ENCODE assay signal across 12 mouse cellular contexts in genomic region chr6:118336541-118337480, GRCm38 (mm10).
DNase-seq lines count a peak whose midpoint lies in the region; ATAC-seq lines count a peak whose summit lies in the region.
"Had no signal": no experiment of that assay in that cellular context is flagged by ENCODE, and none has a peak within 500 bp of the region (broad histone marks: within the 10 kb centered on the region; RNA-seq: fewer than 3 reads in every experiment).

No protein-coding gene starts in this region.

- no peak overlapping the region for H3K4me2 ChIP-seq in midbrain, embryonic 16.5 days (ENCODE audit: low read length)
- H3K4me2 ChIP-seq in midbrain, embryonic 13.5 days (replicated peaks) = no peak overlapping the region
- H3K4me2 ChIP-seq in embryonic facial prominence, embryonic 14.5 days (ENCODE audit: low read depth, low read length) = no peak overlapping the region
- no peak overlapping the region for H3K4me2 ChIP-seq in kidney, embryonic 16.5 days (replicated peaks; ENCODE audit: low read depth, low read length)
- H3K4me2 ChIP-seq: intestine, embryonic 15.5 days; limb, embryonic 12.5 days; lung, embryonic 15.5 days had no signal

- H3K4me1 ChIP-seq in midbrain, embryonic 16.5 days (ENCODE audit: control insufficient read depth, insufficient read depth, low read length) = peaks cover 4% of the 10 kb centered on the region; the same call in 1 of the 2 replicates
- H3K4me1 ChIP-seq in midbrain, embryonic 13.5 days (replicated peaks) = peaks cover 7% of the 10 kb centered on the region; the same call in 1 of the 2 replicates
- peaks cover 7% of the 10 kb centered on the region; the same call in 1 of the 2 replicates for H3K4me1 ChIP-seq in embryonic facial prominence, embryonic 14.5 days (ENCODE audit: control insufficient read depth, insufficient read depth, low read length)
- H3K4me1 ChIP-seq in kidney, embryonic 16.5 days (ENCODE audit: insufficient read depth, low read length) = no peaks in the 10 kb centered on the region
- H3K4me1 ChIP-seq: limb, embryonic 12.5 days had no signal

- no peaks in the 10 kb centered on the region for H3K9me3 ChIP-seq in midbrain, embryonic 16.5 days (replicated peaks; ENCODE audit: control insufficient read depth, low read length, poor library complexity, severe bottlenecking)
- H3K9me3 ChIP-seq in midbrain, embryonic 13.5 days = no peaks in the 10 kb centered on the region
- H3K9me3 ChIP-seq in embryonic facial prominence, embryonic 14.5 days (ENCODE audit: control insufficient read depth, low read length) = no peaks in the 10 kb centered on the region
- no peaks in the 10 kb centered on the region for H3K9me3 ChIP-seq in kidney, embryonic 16.5 days (ENCODE audit: low read length)
- H3K9me3 ChIP-seq: intestine, embryonic 15.5 days; limb, embryonic 12.5 days; lung, embryonic 15.5 days had no signal

- peak overlapping the region; percentile 46; the same call in 1 of the 2 replicates for H3K27ac ChIP-seq in midbrain, embryonic 16.5 days (ENCODE audit: low read length)
- H3K27ac ChIP-seq in midbrain, embryonic 13.5 days = no peak overlapping the region
- H3K27ac ChIP-seq in embryonic facial prominence, embryonic 14.5 days (replicated peaks; ENCODE audit: low read depth, low read length) = no peak overlapping the region
- no peak overlapping the region for H3K27ac ChIP-seq in kidney, embryonic 16.5 days (ENCODE audit: low read length)
- H3K27ac ChIP-seq: intestine, embryonic 15.5 days; layer of hippocampus, adult 2 months; limb, embryonic 12.5 days; lung, embryonic 15.5 days had no signal

- H3K27me3 ChIP-seq in midbrain, embryonic 16.5 days (ENCODE audit: control insufficient read depth, insufficient read depth, low read depth, low read length) = no peaks in the 10 kb centered on the region
- H3K27me3 ChIP-seq in midbrain, embryonic 13.5 days = no peaks in the 10 kb centered on the region
- H3K27me3 ChIP-seq in embryonic facial prominence, embryonic 14.5 days (replicated peaks; ENCODE audit: control insufficient read depth, insufficient read depth, low read length) = no peaks in the 10 kb centered on the region
- H3K27me3 ChIP-seq in kidney, embryonic 16.5 days (ENCODE audit: insufficient read depth, low read length) = no peaks in the 10 kb centered on the region
- H3K27me3 ChIP-seq: intestine, embryonic 15.5 days; limb, embryonic 12.5 days; lung, embryonic 15.5 days had no signal

- ATAC-seq in midbrain, embryonic 16.5 days = no peak; the same call in 1 of the 2 replicates
- no peak for ATAC-seq in midbrain, embryonic 13.5 days
- ATAC-seq in embryonic facial prominence, embryonic 14.5 days (ENCODE audit: low read depth) = peak; percentile 77
- peak; percentile 54; the same call in 1 of the 2 replicates for ATAC-seq in megakaryocyte progenitor cell, adult 5-6 weeks (replicated peaks; ENCODE audit: poor library complexity)
- no peak for ATAC-seq in kidney, embryonic 16.5 days (ENCODE audit: low FRiP score, low TSS enrichment)
- ATAC-seq: intestine, embryonic 15.5 days had no signal

- peak; percentile 8 to 12 for DNase-seq in heart, adult 18-20 months
- DNase-seq in heart, postnatal 25 days (ENCODE audit: low spot score) = no peak
- DNase-seq in embryonic facial prominence, embryonic 14.5 days (ENCODE audit: low spot score) = peak; percentile 77
- DNase-seq in kidney, postnatal 36 days = no peak

- no peak overlapping the region for H3K4me3 ChIP-seq in midbrain, embryonic 16.5 days (ENCODE audit: low read depth, low read length)
- H3K4me3 ChIP-seq in midbrain, embryonic 13.5 days (replicated peaks) = no peak overlapping the region
- no peak overlapping the region for H3K4me3 ChIP-seq in embryonic facial prominence, embryonic 14.5 days (ENCODE audit: low read depth, low read length)
- H3K4me3 ChIP-seq in kidney, embryonic 16.5 days (ENCODE audit: low read length) = no peak overlapping the region
- H3K4me3 ChIP-seq: intestine, embryonic 15.5 days; layer of hippocampus, adult 2 months; limb, embryonic 12.5 days; lung, embryonic 15.5 days had no signal

- intact Hi-C loops in heart, postnatal 25 days (cut with DNase I) = no loop called here

- H3K9ac ChIP-seq in midbrain, embryonic 16.5 days (ENCODE audit: low read depth, low read length) = no peak overlapping the region
- H3K9ac ChIP-seq in midbrain, embryonic 13.5 days (replicated peaks) = no peak overlapping the region
- H3K9ac ChIP-seq in embryonic facial prominence, embryonic 14.5 days (ENCODE audit: low read depth, low read length) = no peak overlapping the region
- H3K9ac ChIP-seq in kidney, embryonic 16.5 days (replicated peaks; ENCODE audit: low read length) = no peak overlapping the region
- H3K9ac ChIP-seq: intestine, embryonic 15.5 days; limb, embryonic 12.5 days; lung, embryonic 15.5 days had no signal

- H3K36me3 ChIP-seq in midbrain, embryonic 16.5 days (ENCODE audit: control insufficient read depth, insufficient read depth, low read length) = no peaks in the 10 kb centered on the region
- no peaks in the 10 kb centered on the region for H3K36me3 ChIP-seq in midbrain, embryonic 13.5 days
- H3K36me3 ChIP-seq in embryonic facial prominence, embryonic 14.5 days (ENCODE audit: control insufficient read depth, insufficient read depth, low read length) = no peaks in the 10 kb centered on the region
- no peaks in the 10 kb centered on the region for H3K36me3 ChIP-seq in kidney, embryonic 16.5 days (ENCODE audit: insufficient read depth, low read length)
- H3K36me3 ChIP-seq: intestine, embryonic 15.5 days; limb, embryonic 12.5 days; lung, embryonic 15.5 days had no signal

- 68% methylated on average over 14 of the region's 14 CpGs for WGBS in midbrain, embryonic 16.5 days
- 71% methylated on average over 14 of the region's 14 CpGs for WGBS in midbrain, embryonic 13.5 days
- 63% methylated on average over 14 of the region's 14 CpGs for WGBS in embryonic facial prominence, embryonic 14.5 days
- 71% methylated on average over 14 of the region's 14 CpGs for WGBS in kidney, embryonic 16.5 days

Comparison
In these comparisons a context has a peak if more than half of its experiments do, and no peak if none do; other contexts are left out.
1. DNase-seq: peak in heart, adult 18-20 months (2 of 2) and embryonic facial prominence, embryonic 14.5 days (single experiment); none in heart, postnatal 25 days (single experiment) and kidney, postnatal 36 days (0 of 2).
2. ATAC-seq: peak in embryonic facial prominence, embryonic 14.5 days (single experiment) and megakaryocyte progenitor cell, adult 5-6 weeks (single experiment); none in midbrain, embryonic 16.5 days (single experiment), midbrain, embryonic 13.5 days (single experiment) and kidney, embryonic 16.5 days (single experiment).